Mouse (Mus musculus) olfactory bulb, adult 2 months (tissue): ENCODE data around the gene Ruvbl1. TPM values are rescaled to one million over a fixed set of nuclear protein-coding genes. Genes with fewer than 3 reads are reported as not detected.

Experiments used
- H3K27ac ChIP-seq: fragments of 200-500 bp; 2 replicates; pipeline ENCODE4 v1.5.1; 2012; ENCODE audit warnings: low read depth, low read length; ENCODE audit not compliant: insufficient read depth
- H3K4me1 ChIP-seq: fragments of 200-500 bp; 2 replicates; pipeline ENCODE4 v1.6.1; 2012; ENCODE audit warnings: low read length; ENCODE audit not compliant: control insufficient read depth, insufficient read depth
- H3K4me3 ChIP-seq: fragments of 200-500 bp; 2 replicates; pipeline ENCODE4 v1.5.1; 2012; ENCODE audit warnings: mild to moderate bottlenecking, low read depth, low read length, moderate library complexity; ENCODE audit not compliant: insufficient read depth
- CTCF ChIP-seq: fragments of 200-500 bp; IDR thresholded peaks from 2 replicates; pipeline ENCODE4 v1.5.1; 2012; ENCODE audit warnings: low read depth, mild to moderate bottlenecking, low read length, moderate library complexity; ENCODE audit not compliant: insufficient read depth
- POLR2A ChIP-seq: fragments of 200-500 bp; IDR thresholded peaks from 2 replicates; pipeline ENCODE4 v1.6.1; 2012; ENCODE audit warnings: mild to moderate bottlenecking, low read depth, low read length, moderate library complexity; ENCODE audit not compliant: insufficient read depth
- WGBS: fragments of 180-500 bp; shearing (Covaris S2); methylation state at CpG from one replicate; pipeline ENCODE4 v1.1.7; 2018; 5-methylcytosine and 5-hydroxymethylcytosine counted together
- polyA plus RNA-seq: library from polyadenylated mRNA; stranded (reverse); fragments of >200 nt; gene quantifications from 2 replicates; pipeline ENCODE4 v1.2.4, GENCODE M21; 2012; ENCODE audit warnings: low replicate concordance; ENCODE audit not compliant: missing spikeins, insufficient read depth, insufficient read length

Gene Ruvbl1
- polyA plus RNA-seq, 1 experiment = not detected

DNA sequence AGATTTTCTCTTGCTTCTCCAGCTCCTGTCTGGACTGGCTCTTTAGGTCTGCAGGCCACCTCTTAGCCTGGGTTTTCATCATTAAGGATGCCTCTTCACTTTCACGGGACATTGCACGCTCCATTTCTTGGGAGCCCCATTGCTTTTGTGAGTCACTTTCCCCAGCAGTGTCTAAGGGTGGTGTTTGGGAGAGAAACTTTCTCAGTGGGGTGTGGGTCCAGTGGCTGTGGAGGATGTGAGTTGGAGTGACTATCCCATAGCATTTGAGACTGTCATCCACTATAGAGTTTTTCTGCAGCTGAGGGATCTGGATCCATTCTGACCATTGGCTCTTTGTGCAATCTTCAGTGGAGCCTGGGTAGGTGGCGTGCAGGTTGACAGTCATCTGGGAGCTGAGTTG, 58.2 kb downstream of the Ruvbl1 start:
- Histone ChIP-seq H3K4me3 (no peak overlapping the region), H3K4me1 (no peaks in the 10 kb centered on the region), H3K27ac (no peak overlapping the region)
- 89% methylated on average over 3 of the region's 3 CpGs for WGBS
- TF ChIP-seq POLR2A (no peak), CTCF (no peak)

DNA sequence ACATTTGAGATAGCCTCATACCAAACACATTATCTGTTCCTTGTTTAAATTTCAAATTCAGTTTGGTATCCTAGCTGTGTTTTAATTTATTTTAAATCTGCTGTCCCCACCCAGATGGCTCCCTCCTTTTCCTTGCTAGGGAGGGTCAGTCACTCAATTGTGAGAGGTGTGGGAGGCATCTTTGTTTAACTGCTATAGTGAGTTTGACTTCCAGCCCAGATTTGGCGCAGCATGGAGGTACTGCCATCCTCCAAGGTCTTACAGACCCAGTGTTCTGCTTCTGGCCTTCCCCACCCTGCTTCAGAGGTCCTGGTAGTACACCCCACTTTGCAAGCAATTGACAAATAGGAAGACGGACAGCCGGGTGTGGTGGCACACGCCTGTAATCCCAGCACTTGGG, 58.8 kb downstream of the Ruvbl1 start:
- TF ChIP-seq CTCF = no peak
- no peak for TF ChIP-seq POLR2A
- WGBS = 85% methylated on average over 4 of the region's 4 CpGs
- no peak overlapping the region for H3K4me3 ChIP-seq
- no peak overlapping the region for H3K27ac ChIP-seq
- H3K4me1 ChIP-seq = no peaks in the 10 kb centered on the region

DNA sequence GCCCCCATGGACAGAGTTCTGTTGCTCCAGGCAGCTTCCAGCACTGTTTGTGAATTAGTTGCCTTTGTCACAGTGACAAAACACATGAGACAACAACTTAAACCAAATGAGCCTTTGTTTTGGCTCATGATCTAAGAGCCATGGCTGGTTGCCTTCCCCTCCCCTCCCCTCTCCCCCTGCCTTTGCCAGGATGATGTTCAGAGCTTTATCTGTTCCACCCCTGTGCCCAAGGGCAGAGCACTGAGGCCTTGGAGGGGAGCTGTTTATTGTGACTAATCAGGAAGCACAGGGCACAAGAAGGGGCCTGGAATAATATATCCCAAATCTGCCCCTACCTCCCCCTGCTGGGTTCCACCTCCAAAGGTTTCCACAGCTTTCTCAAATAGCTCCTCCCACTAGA, 65.1 kb downstream of the Ruvbl1 start:
- no peaks in the 10 kb centered on the region for H3K4me1 ChIP-seq
- no peak overlapping the region for H3K27ac ChIP-seq
- no peak overlapping the region for H3K4me3 ChIP-seq
- TF ChIP-seq CTCF (no peak), POLR2A (no peak)

DNA sequence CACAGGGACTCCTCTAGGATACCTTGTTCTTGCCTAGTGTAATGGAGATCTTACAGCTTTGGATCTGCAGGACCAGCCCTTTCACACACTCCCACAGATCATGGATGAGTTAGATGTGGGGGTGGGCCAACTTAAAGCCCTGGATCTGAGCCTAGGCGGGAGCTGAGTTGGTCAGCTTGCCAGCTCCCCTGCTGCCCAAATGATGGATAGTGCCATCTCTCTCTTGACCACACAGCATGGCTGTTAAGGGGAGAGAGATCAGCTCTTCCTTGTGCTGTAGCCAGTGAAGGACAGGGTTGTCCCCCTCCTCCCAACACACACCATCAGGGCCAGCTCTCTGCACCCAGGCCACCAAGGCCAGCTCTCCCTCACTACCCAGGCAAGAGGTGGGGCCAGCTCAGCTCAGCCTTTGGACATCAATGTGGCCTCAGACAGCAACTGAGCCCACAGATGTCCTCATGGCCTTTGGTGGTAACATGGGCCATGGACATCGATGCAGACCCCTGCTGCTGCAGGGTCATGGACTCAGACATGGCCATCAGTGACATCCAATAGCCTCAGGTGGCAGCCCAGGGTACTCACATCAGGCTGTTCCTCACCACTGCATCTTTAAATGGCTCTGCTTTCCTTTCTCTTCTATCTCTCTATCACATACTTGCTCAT, 75.0 kb downstream of the Ruvbl1 start:
- TF ChIP-seq CTCF (no peak), POLR2A (no peak)
- WGBS = 75% methylated on average over 2 of the region's 2 CpGs
- no peak overlapping the region for H3K27ac ChIP-seq

DNA sequence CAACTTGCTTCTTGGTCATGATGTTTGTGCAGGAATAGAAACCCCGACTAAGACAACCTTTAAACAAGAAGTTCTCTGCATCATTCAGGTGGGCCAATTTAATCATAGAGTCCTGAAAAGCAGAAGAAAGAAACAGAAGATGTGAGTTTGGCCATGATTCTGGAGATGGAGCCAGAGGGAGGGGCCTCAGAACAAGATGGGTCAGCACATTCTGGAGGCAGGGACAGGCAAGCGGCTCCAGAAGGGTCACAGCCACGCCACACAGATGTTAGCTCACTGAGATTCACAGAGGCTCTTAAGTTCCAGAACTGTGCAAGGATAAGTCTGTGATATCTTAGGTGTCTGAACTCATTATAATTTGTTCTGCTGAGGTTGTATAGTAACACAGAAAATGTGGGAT, 79.0 kb downstream of the Ruvbl1 start:
- Histone ChIP-seq H3K4me1 (peaks cover 8% of the 10 kb centered on the region), H3K4me3 (no peak overlapping the region), H3K27ac (no peak overlapping the region)
- no peak for TF ChIP-seq CTCF
- no peak for TF ChIP-seq POLR2A
- 88% methylated on average over 3 of the region's 3 CpGs for WGBS

More for the DNA sequence above, 75.0 kb downstream of the Ruvbl1 start:
- no peak overlapping the region for H3K4me3 ChIP-seq
- peaks cover 3% of the 10 kb centered on the region for H3K4me1 ChIP-seq

DNA sequence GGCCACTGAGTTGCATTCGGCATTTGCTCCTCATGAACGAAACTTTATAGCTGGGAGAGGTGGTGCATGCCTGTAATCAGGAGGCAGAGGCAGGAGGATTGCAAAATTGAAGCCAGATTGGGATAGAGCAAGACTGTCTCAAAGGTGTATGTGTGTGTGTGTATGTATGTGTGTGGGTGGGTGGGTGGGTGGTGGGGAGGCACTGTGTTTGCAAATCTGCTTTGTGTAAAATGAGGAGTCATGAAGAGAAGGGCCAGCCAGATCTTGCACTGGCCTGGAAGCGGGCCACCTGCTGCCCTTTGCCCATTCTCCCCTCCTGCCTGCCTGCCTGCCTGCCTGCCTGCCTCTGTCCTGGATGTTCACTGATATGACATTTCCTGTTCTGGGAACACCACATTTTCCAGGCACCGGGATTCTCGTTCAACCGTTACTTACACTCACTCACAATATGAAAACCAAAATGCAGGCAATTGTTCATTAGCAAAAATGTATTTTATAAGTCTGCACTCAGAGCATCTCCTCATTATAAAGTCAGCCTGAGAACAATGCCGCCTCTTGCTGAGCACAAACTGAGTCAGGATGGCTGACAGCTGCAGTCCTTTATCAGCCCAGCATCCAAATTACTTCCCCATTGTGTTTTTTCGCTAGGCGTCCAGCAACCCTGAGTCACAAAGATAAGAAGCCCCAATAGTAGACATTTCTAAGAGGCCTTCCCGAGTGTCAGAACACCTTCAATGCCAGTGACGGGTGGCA, 79.6 kb downstream of the Ruvbl1 start:
- WGBS = 34% methylated on average over 11 of the region's 11 CpGs
- no peak overlapping the region for H3K27ac ChIP-seq
- TF ChIP-seq CTCF (no peak), POLR2A (no peak)

DNA sequence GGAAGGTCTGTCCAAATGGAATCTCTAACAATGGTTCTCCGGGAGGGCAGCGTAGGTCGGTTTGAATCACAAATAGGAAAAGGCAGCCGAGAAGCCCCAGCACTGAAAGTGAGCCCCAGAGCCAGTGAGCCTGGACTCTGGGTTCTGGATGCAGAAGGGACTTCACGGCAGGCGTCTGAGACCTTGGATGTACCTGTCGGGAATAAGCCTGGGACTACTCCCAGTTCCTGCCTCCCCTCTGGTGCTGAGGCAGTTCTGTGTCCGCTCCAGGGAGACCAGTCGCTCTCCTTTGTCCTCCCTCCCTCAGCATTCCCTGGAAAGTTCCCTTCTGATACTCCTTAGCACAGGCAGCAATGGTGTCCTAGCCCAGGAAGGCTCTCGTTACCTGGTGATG, 80.2 kb downstream of the Ruvbl1 start:
- WGBS = 49% methylated on average over 10 of the region's 10 CpGs
- H3K4me3 ChIP-seq = no peak overlapping the region
- no peak overlapping the region for H3K27ac ChIP-seq
- peaks cover 8% of the 10 kb centered on the region for H3K4me1 ChIP-seq
- TF ChIP-seq POLR2A = no peak
- no peak for TF ChIP-seq CTCF

More for the DNA sequence above, 79.6 kb downstream of the Ruvbl1 start:
- Histone ChIP-seq H3K4me3 (no peak overlapping the region), H3K4me1 (peaks cover 8% of the 10 kb centered on the region)

Other genes with a start within 250 kb of the Ruvbl1 start
- not detected in 2 replicates for gene Dnajb8, start 243.1 kb upstream of the Ruvbl1 start, polyA plus RNA-seq
- not detected in 2 replicates for gene Eefsec, start 18.9 kb upstream of the Ruvbl1 start, polyA plus RNA-seq
- gene Sec61a1, start 53.5 kb downstream of the Ruvbl1 start, polyA plus RNA-seq = not detected in 2 replicates
- not detected in 2 replicates for gene Kbtbd12, start 172.5 kb downstream of the Ruvbl1 start, polyA plus RNA-seq